Mouse (Mus musculus): ENCODE results near the gene Pltp. TPM values are rescaled to one million over a fixed set of nuclear protein-coding genes. Genes with fewer than 3 reads are reported as not detected.

Pltp gene
- polyA plus RNA-seq, 1 experiment: 39.6 TPM

- Histone ChIP-seq H3K36me3 (ENCODE audit: control insufficient read depth, insufficient read depth, low read length) (0 out of 2 replicates have a peak, but pooled peaks cover 2% of the 10 kb centered on the region), H3K4me3 (ENCODE audit: insufficient read depth, low read depth, low read length) (no peak overlapping the region), H3K27ac (ENCODE audit: insufficient read depth, low read depth, low read length) (no peak overlapping the region), H3K27me3 (replicated peaks; ENCODE audit: control insufficient read depth, insufficient read depth, low read length) (no peaks in the 10 kb centered on the region), H3K4me1 (ENCODE audit: control insufficient read depth, insufficient read depth, low read length) (no peaks in the 10 kb centered on the region)
- no peak for TF ChIP-seq CTCF (conservative IDR thresholded peaks at IDR 0.05; ENCODE audit: insufficient read depth, insufficient read length, low read depth, low read length)
- TF ChIP-seq POLR2A (IDR thresholded peaks at IDR 0.05; ENCODE audit: low read depth, low read length): no peak
- WGBS: 50% methylated on average over 4 of the region's 4 CpGs
- peak; percentile 61 for DNase-seq
Measured at GRCm38 (mm10) chr2:164790451-164790850, 67.1 kb downstream of the Pltp start.

Other genes with a start within 250 kb of the Pltp start
- gene Wfdc6b, start 244.2 kb downstream of the Pltp start, polyA plus RNA-seq (2012; rRNA removed): not detected in 2 replicates
- gene Wfdc8, start 244.1 kb downstream of the Pltp start, polyA plus RNA-seq (2012; rRNA removed): not detected in 2 replicates
- gene Wfdc16, start 218.9 kb downstream of the Pltp start, polyA plus RNA-seq (2012; rRNA removed): 9.2 and 10.3 TPM in 2 replicates
- gene Wfdc10, start 201.7 kb downstream of the Pltp start, polyA plus RNA-seq (2012; rRNA removed): not detected in 2 replicates
- gene Wfdc9, start 201.1 kb downstream of the Pltp start, polyA plus RNA-seq (2012; rRNA removed): not detected in 2 replicates
- gene Wfdc11, start 183.6 kb downstream of the Pltp start, polyA plus RNA-seq (2012; rRNA removed): not detected in 2 replicates
- gene Wfdc13, start 172.6 kb downstream of the Pltp start, polyA plus RNA-seq (2012; rRNA removed): not detected in 2 replicates
- gene Spint4, start 159.2 kb downstream of the Pltp start, polyA plus RNA-seq (2012; rRNA removed): not detected in 2 replicates
- not detected in 2 replicates for gene Spint5, start 142.4 kb downstream of the Pltp start, polyA plus RNA-seq (2012; rRNA removed)
- 0.57 and 1.0 TPM in 2 replicates for gene Wfdc3, start 111.8 kb downstream of the Pltp start, polyA plus RNA-seq (2012; rRNA removed)
- gene Dnttip1, start 111.7 kb downstream of the Pltp start, polyA plus RNA-seq (2012; rRNA removed): 32.6 and 34.5 TPM in 2 replicates
- 6.6 and 7.1 TPM in 2 replicates for gene Ube2c, start 87.8 kb downstream of the Pltp start, polyA plus RNA-seq (2012; rRNA removed)
- 124 TPM in 1 of 2 replicates, not detected in the other for gene Tnnc2, start 77.7 kb downstream of the Pltp start, polyA plus RNA-seq (2012; rRNA removed)
- gene Snx21, start 71.9 kb downstream of the Pltp start, polyA plus RNA-seq (2012; rRNA removed): 23.2 and 32.9 TPM in 2 replicates
- gene Acot8, start 52.8 kb downstream of the Pltp start, polyA plus RNA-seq (2012; rRNA removed): 68.4 and 75.7 TPM in 2 replicates
- gene Zswim3, start 52.6 kb downstream of the Pltp start, polyA plus RNA-seq (2012; rRNA removed): 2.2 and 2.7 TPM in 2 replicates
- gene Zswim1, start 35.0 kb downstream of the Pltp start, polyA plus RNA-seq (2012; rRNA removed): 11.7 and 11.8 TPM in 2 replicates
- 0.20 TPM in 1 of 2 replicates, not detected in the other for gene Spata25, start 29.2 kb downstream of the Pltp start, polyA plus RNA-seq (2012; rRNA removed)
- 504 and 687 TPM in 2 replicates for gene Ctsa, start 24.8 kb downstream of the Pltp start, polyA plus RNA-seq (2012; rRNA removed)
- gene Neurl2, start 24.3 kb downstream of the Pltp start, polyA plus RNA-seq (2012; rRNA removed): 3.7 and 4.7 TPM in 2 replicates
- 37.2 and 43.1 TPM in 2 replicates for gene Pcif1, start 21.6 kb upstream of the Pltp start, polyA plus RNA-seq (2012; rRNA removed)
- gene Zfp335, start 54.0 kb upstream of the Pltp start, polyA plus RNA-seq (2012; rRNA removed): 20.4 and 25.7 TPM in 2 replicates
- gene Mmp9, start 83.1 kb upstream of the Pltp start, polyA plus RNA-seq (2012; rRNA removed): 1.7 and 1.8 TPM in 2 replicates
- gene Slc12a5, start 103.1 kb upstream of the Pltp start, polyA plus RNA-seq (2012; rRNA removed): 1.5 and 2.2 TPM in 2 replicates
- gene Ncoa5, start 177.2 kb upstream of the Pltp start, polyA plus RNA-seq (2012; rRNA removed): 31.3 and 34.4 TPM in 2 replicates
- gene Cd40, start 197.9 kb upstream of the Pltp start, polyA plus RNA-seq (2012; rRNA removed): 6.1 and 11.2 TPM in 2 replicates
- gene 1700025C18Rik, start 233.0 kb upstream of the Pltp start, polyA plus RNA-seq (2012; rRNA removed): not detected in 2 replicates

All from kidney, adult 2 months (tissue).